11 mouse cellular contexts compared by ENCODE assay signal in the genomic region with DNA sequence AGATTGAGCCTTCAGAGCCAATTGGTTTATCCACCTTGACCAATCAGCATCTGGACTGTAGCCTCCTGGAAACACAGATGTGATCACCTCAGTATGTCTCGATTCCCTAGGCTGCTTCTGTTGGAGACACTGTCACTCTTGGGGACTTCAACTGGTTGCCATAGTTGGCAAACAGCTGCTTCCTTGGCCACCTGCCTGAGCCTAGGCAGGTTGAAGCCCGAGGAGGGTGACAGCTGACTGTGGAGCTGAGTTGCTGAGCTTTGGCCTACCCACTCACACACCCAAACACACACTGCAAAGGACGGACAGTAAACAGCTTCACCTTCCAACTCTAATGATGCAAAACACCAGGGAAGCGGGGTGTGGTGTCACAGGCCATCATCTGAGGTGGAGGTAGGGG. TPM values are rescaled to one million over a fixed set of nuclear protein-coding genes. Genes with fewer than 3 reads are reported as not detected.
A peak's percentile ranks its signal among the peaks of the same experiment; 100 is the strongest.
DNase-seq lines count a peak whose midpoint lies in the region.
"Had no signal": no experiment of that assay in that cellular context is flagged by ENCODE, and none has a peak within 500 bp of the region (broad histone marks: within the 10 kb centered on the region; RNA-seq: fewer than 3 reads in every experiment).

No protein-coding gene starts in this region.

- intact Hi-C loops in gastrocnemius, postnatal 14 days (cut with DNase I; ENCODE audit: low total_unique reads) = no loop called here
- intact Hi-C loops in heart, postnatal 36 days (cut with DNase I) = no loop called here

- peak; percentile 64 for DNase-seq in adrenal gland, postnatal 14 days
- no peak for DNase-seq in adrenal gland, adult 18-20 months (ENCODE audit: low spot score in 2 of 2)
- DNase-seq in layer of hippocampus, adult 9-11 months = peak; percentile 22
- no peak for DNase-seq in layer of hippocampus, postnatal 14 days (ENCODE audit: low spot score in 2 of 2)
- DNase-seq in gastrocnemius, postnatal 14 days = peak; percentile 80
- DNase-seq in heart, postnatal 36 days = peak; percentile 49 to 58
- DNase-seq in T-cell, adult 2 months (ENCODE audit: low spot score) = no peak
- DNase-seq in ovary, postnatal 36 days (ENCODE audit: low spot score) = no peak
- DNase-seq: kidney, adult 8-10 months; lung, postnatal 36 days; thymus, postnatal 4 days had no signal

RNA-seq across cellular contexts. Expression of gene Map1lc3a, which starts 7.7 kb away (rescaled TPM):
- total RNA-seq in adrenal gland, postnatal 14 days (2021) = 575 and 582 TPM in 2 replicates
- 100 to 1,000 TPM; 390 to 903 TPM for total RNA-seq in adrenal gland, adult 18-20 months (2021)
- total RNA-seq in layer of hippocampus, postnatal 14 days (2021) = 100 to 1,000 TPM; 359 to 363 TPM
- 100 to 1,000 TPM; 152 to 162 TPM for total RNA-seq in gastrocnemius, postnatal 14 days (2021)
- 100 to 1,000 TPM; 729 to 769 TPM for total RNA-seq in heart, postnatal 36 days (2021)

RNA-seq across cellular contexts. Expression of gene Dynlrb1, which starts 47.5 kb away (rescaled TPM):
- 357 and 369 TPM in 2 replicates for total RNA-seq in adrenal gland, postnatal 14 days (2021)
- total RNA-seq in adrenal gland, adult 18-20 months (2021) = 100 to 1,000 TPM; 276 to 369 TPM
- total RNA-seq in layer of hippocampus, postnatal 14 days (2021) = 100 to 1,000 TPM; 342 to 353 TPM
- 100 to 1,000 TPM; 128 to 129 TPM for total RNA-seq in gastrocnemius, postnatal 14 days (2021)
- total RNA-seq in heart, postnatal 36 days (2021) = 100 to 1,000 TPM; 165 to 186 TPM

Comparison
In these comparisons a context has a peak if more than half of its experiments do, and no peak if none do; other contexts are left out.
1. DNase-seq: peak in adrenal gland, postnatal 14 days (single experiment), layer of hippocampus, adult 9-11 months (single experiment), gastrocnemius, postnatal 14 days (single experiment) and heart, postnatal 36 days (2 of 2); none in adrenal gland, adult 18-20 months (0 of 2), layer of hippocampus, postnatal 14 days (0 of 2), T-cell, adult 2 months (single experiment) and ovary, postnatal 36 days (single experiment).